Mouse (Mus musculus): ENCODE data around the gene Acer1. TPM values are rescaled to one million over a fixed set of nuclear protein-coding genes. Genes with fewer than 3 reads are reported as not detected.

Acer1 gene
- polyA plus RNA-seq, 1 experiment from 2014 or later, result 0.65 TPM

GRCm38 (mm10) chr17:56958667-56959066 lies 23.3 kb downstream of the Acer1 start:
- no peak for ATAC-seq
- no peaks in the 10 kb centered on the region for H3K27me3 ChIP-seq (replicated peaks; ENCODE audit: control insufficient read depth, insufficient read depth, low read length)
- no peak overlapping the region for H3K27ac ChIP-seq (ENCODE audit: low read depth, low read length)
- no peaks in the 10 kb centered on the region for H3K9me3 ChIP-seq (ENCODE audit: control insufficient read depth)
- no peak overlapping the region for H3K9ac ChIP-seq (ENCODE audit: low read depth, low read length)
- no peak for TF ChIP-seq CTCF (IDR thresholded peaks at IDR 0.05; ENCODE audit: low read depth)
- H3K4me2 ChIP-seq (replicated peaks; ENCODE audit: low read depth), result no peak overlapping the region
- H3K4me1 ChIP-seq (replicated peaks; ENCODE audit: control insufficient read depth, insufficient read depth, low read length), result no peaks in the 10 kb centered on the region
- no peak overlapping the region for H3K4me3 ChIP-seq (ENCODE audit: low read depth, low read length)
- WGBS, result 77% methylated on average over 4 of the region's 4 CpGs
- H3K36me3 ChIP-seq (ENCODE audit: control insufficient read depth, insufficient read depth), result no peaks in the 10 kb centered on the region

DNA sequence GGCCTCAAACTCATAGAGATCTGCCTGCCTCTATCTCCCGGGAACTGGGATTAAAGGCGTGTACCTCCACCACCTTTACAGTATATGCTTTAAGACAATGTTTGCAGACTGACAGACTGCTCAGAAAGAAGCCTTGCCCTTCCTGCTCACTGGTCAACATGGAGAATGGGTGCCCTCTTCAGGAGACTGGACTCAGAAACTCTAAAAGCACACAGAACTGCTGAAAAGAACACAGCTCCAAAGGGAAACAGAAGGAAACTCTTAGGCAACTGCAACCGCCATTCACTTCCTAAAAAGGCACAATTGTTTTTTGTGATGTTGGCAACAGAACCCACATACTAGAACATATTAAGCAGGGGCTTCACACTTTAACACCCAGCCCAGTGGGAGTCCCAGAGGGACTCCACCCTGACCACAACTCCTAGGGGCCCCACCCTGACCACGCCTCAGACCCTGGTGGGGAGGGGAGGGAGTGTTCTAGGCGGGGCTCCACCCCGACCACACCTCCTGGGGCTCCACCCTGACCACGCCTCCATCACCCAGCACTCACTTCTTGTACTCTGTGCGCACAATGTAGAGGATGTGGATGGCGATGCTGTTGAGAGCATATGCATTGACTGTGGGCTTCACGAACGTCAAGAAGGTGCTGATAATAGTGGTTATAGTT lies 24.0 kb downstream of the Acer1 start:
- WGBS, result 26% methylated on average over 11 of the region's 11 CpGs
- no peak overlapping the region for H3K27ac ChIP-seq (ENCODE audit: low read depth, low read length)

DNA sequence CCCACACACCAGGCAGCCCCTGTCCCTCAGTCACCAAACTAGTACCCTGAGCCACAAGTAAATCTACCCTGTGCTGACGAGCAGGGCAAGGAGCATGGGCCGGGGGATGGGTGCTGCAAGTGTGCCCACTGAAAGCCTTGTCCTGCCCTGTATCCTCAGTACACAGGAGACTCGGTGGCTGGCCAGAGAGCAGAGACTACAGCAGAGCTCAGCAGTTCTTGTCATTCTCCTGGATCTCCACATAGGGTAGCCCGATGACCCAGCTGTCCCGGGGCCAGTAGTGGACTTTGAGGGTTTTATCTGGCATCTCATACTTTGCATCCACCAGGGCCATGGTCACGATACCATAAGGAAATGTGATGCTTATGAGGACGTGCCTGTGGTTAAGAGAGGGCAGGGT lies 27.1 kb downstream of the Acer1 start:
- Histone ChIP-seq H3K4me2 (replicated peaks; ENCODE audit: low read depth) (no peak overlapping the region), H3K27me3 (replicated peaks; ENCODE audit: control insufficient read depth, insufficient read depth, low read length) (no peaks in the 10 kb centered on the region), H3K9ac (ENCODE audit: low read depth, low read length) (no peak overlapping the region), H3K4me1 (replicated peaks; ENCODE audit: control insufficient read depth, insufficient read depth, low read length) (no peaks in the 10 kb centered on the region), H3K27ac (ENCODE audit: low read depth, low read length) (no peak overlapping the region), H3K36me3 (ENCODE audit: control insufficient read depth, insufficient read depth) (no peaks in the 10 kb centered on the region), H3K9me3 (ENCODE audit: control insufficient read depth) (no peaks in the 10 kb centered on the region), H3K4me3 (ENCODE audit: low read depth, low read length) (no peak overlapping the region)
- ATAC-seq, result no peak
- 87% methylated on average over 7 of the region's 7 CpGs for whole genome bisulfite sequencing
- no peak for TF ChIP-seq CTCF (IDR thresholded peaks at IDR 0.05; ENCODE audit: low read depth)

More for the DNA sequence above, 24.0 kb downstream of the Acer1 start:
- Histone ChIP-seq H3K4me1 (replicated peaks; ENCODE audit: control insufficient read depth, insufficient read depth, low read length) (no peaks in the 10 kb centered on the region), H3K4me3 (ENCODE audit: low read depth, low read length) (no peak overlapping the region), H3K9me3 (ENCODE audit: control insufficient read depth) (no peaks in the 10 kb centered on the region), H3K27me3 (replicated peaks; ENCODE audit: control insufficient read depth, insufficient read depth, low read length) (no peaks in the 10 kb centered on the region), H3K9ac (ENCODE audit: low read depth, low read length) (no peak overlapping the region), H3K4me2 (replicated peaks; ENCODE audit: low read depth) (no peak overlapping the region; the same call in 1 of the 2 replicates), H3K36me3 (ENCODE audit: control insufficient read depth, insufficient read depth) (no peaks in the 10 kb centered on the region)
- peak; percentile 59; the same call in 1 of the 2 replicates for ATAC-seq
- TF ChIP-seq CTCF (IDR thresholded peaks at IDR 0.05; ENCODE audit: low read depth), result peak; percentile 52

GRCm38 (mm10) chr17:56952639-56953038 lies 29.3 kb downstream of the Acer1 start:
- no peak overlapping the region for H3K4me3 ChIP-seq (ENCODE audit: low read depth, low read length)
- WGBS, result 40% methylated on average over 1 of the region's 1 CpGs
- ATAC-seq, result peak; percentile 70

GRCm38 (mm10) chr17:56950915-56951314 lies 31.0 kb downstream of the Acer1 start:
- H3K4me1 ChIP-seq (replicated peaks; ENCODE audit: control insufficient read depth, insufficient read depth, low read length), result no peaks in the 10 kb centered on the region
- H3K36me3 ChIP-seq (ENCODE audit: control insufficient read depth, insufficient read depth), result no peaks in the 10 kb centered on the region
- H3K27ac ChIP-seq (ENCODE audit: low read depth, low read length), result no peak overlapping the region
- WGBS, result 25% methylated on average over 3 of the region's 3 CpGs
- no peak overlapping the region for H3K9ac ChIP-seq (ENCODE audit: low read depth, low read length)
- H3K27me3 ChIP-seq (replicated peaks; ENCODE audit: control insufficient read depth, insufficient read depth, low read length), result no peaks in the 10 kb centered on the region
- no peak overlapping the region for H3K4me2 ChIP-seq (replicated peaks; ENCODE audit: low read depth)
- TF ChIP-seq CTCF (IDR thresholded peaks at IDR 0.05; ENCODE audit: low read depth), result peak; percentile 88
- no peak overlapping the region for H3K4me3 ChIP-seq (ENCODE audit: low read depth, low read length)
- H3K9me3 ChIP-seq (ENCODE audit: control insufficient read depth), result 0 out of 2 replicates have a peak, but pooled peaks cover 3% of the 10 kb centered on the region
- no peak for ATAC-seq

More at GRCm38 (mm10) chr17:56952639-56953038, 29.3 kb downstream of the Acer1 start:
- no peak for TF ChIP-seq CTCF (IDR thresholded peaks at IDR 0.05; ENCODE audit: low read depth)
- Histone ChIP-seq H3K9me3 (ENCODE audit: control insufficient read depth) (no peaks in the 10 kb centered on the region), H3K27me3 (replicated peaks; ENCODE audit: control insufficient read depth, insufficient read depth, low read length) (no peaks in the 10 kb centered on the region), H3K36me3 (ENCODE audit: control insufficient read depth, insufficient read depth) (no peaks in the 10 kb centered on the region), H3K27ac (ENCODE audit: low read depth, low read length) (no peak overlapping the region), H3K4me2 (replicated peaks; ENCODE audit: low read depth) (no peak overlapping the region), H3K9ac (ENCODE audit: low read depth, low read length) (no peak overlapping the region), H3K4me1 (replicated peaks; ENCODE audit: control insufficient read depth, insufficient read depth, low read length) (no peaks in the 10 kb centered on the region)

DNA sequence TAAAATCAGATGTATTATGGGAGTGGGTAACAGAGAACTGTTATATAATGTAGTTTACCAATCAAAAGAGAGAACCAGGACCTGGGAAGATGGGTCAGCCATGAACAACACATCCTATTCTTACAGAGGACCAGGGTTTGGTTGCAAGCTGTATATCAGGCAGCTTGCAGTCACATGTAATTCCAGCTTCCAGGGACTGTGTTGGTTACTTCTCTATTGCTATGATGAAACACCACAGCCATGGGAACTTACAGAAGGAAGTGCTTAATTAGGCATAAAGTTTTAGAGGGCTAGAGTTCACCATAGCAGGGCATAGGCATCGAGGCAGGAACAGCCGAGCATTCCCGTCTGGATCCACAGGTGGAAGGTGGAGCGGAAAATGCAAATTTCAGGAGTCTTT lies 43.2 kb downstream of the Acer1 start:
- Histone ChIP-seq H3K4me3 (ENCODE audit: low read depth, low read length) (no peak overlapping the region), H3K4me1 (replicated peaks; ENCODE audit: control insufficient read depth, insufficient read depth, low read length) (no peaks in the 10 kb centered on the region), H3K27me3 (replicated peaks; ENCODE audit: control insufficient read depth, insufficient read depth, low read length) (no peaks in the 10 kb centered on the region), H3K27ac (ENCODE audit: low read depth, low read length) (no peak overlapping the region), H3K36me3 (ENCODE audit: control insufficient read depth, insufficient read depth) (no peaks in the 10 kb centered on the region), H3K9me3 (ENCODE audit: control insufficient read depth) (no peaks in the 10 kb centered on the region), H3K4me2 (replicated peaks; ENCODE audit: low read depth) (no peak overlapping the region), H3K9ac (ENCODE audit: low read depth, low read length) (no peak overlapping the region)
- 76% methylated on average over 4 of the region's 4 CpGs for WGBS
- no peak for TF ChIP-seq CTCF (IDR thresholded peaks at IDR 0.05; ENCODE audit: low read depth)
- ATAC-seq, result no peak

All from intestine, postnatal 0 days (tissue).